Mouse (Mus musculus) CD4-positive, CD25-positive, alpha-beta regulatory T cell, adult 2 months (primary cell): ENCODE data around the gene Gm14308.
"Not testable (repeated sequence)": the region's sequence is repeated elsewhere in the genome, so short reads cannot be mapped to it uniquely, and the experiment has no call there.

Experiments
- DNase-seq: peaks from one replicate; pipeline ENCODE4 v3.0.0-alpha.2; 2012; ENCODE audit warnings: low read depth, low spot score

The Gm14308 gene

DNA sequence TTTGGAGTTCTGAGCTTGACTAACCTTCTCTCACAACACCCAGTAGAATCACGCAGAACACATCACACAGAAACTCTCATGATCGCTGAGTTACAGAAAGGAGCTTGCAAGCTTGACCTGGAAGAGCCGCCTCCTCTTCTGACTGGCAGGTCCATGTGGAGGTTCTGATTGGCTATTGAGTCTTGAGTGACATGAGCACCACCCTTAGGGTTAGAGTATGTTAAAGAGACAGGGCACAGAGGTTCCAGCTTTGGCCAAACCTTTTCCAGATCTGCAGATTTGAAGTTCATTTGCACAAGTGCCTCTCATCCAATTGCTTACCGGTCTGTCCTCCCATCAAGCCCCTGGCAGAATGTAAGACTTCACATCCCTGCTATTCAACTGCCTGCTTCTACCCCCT lies at the start of gene Gm14308:
TSS of gene Gm14308 (minus strand) at position 101 of the 400 bp plus-strand sequence.
- DNase-seq, result not testable (repeated sequence)

DNA sequence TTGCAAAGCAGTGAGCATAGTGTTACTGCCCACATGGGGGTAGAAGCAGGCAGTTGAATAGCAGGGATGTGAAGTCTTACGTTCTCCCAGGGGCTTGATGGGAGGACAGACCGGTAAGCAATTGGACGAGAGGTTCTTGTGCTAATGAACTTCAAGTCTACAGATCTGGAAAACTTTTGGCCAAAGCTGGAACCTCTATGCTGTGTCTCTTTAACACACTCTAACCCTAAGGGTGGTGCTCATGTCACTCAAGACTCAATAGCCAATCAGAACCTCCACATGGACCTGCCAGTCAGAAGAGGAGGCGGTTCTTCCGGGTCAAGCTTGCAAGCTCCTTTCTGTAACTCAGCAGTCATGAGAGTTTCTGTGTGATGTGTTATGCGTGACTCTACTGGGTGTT lies 34.1 kb upstream of the Gm14308 start, which contains the start of gene Zfp973:
TSS of gene Zfp973 (plus strand) at position 301 of the 400 bp plus-strand sequence.
- DNase-seq, result not testable (repeated sequence)
